Mouse (Mus musculus) kidney, postnatal 14 days (tissue): ENCODE results near the gene Nexn.

Experiments used
- DNase-seq: peaks from one replicate; pipeline ENCODE4 v3.0.0; 2022; ENCODE audit warnings: mixed read lengths

Nexn gene

GRCm38 (mm10) chr3:152277912-152278311 lies 11.8 kb upstream of the Nexn start:
- no peak for DNase-seq

GRCm38 (mm10) chr3:152276935-152277334 lies 10.8 kb upstream of the Nexn start:
- no peak for DNase-seq

GRCm38 (mm10) chr3:152275008-152275407 lies 8.9 kb upstream of the Nexn start:
- no peak for DNase-seq

GRCm38 (mm10) chr3:152272974-152273685 lies 7.0 kb upstream of the Nexn start:
- DNase-seq, result no peak

GRCm38 (mm10) chr3:152271876-152272275 lies 5.7 kb upstream of the Nexn start:
- no peak for DNase-seq

GRCm38 (mm10) chr3:152271071-152271710 lies 5.0 kb upstream of the Nexn start:
- DNase-seq, result no peak

GRCm38 (mm10) chr3:152268099-152268498 lies 1.9 kb upstream of the Nexn start:
- DNase-seq, result no peak

GRCm38 (mm10) chr3:152265351-152266035 lies 657 bp downstream of the Nexn start:
- peak; percentile 87 for DNase-seq

GRCm38 (mm10) chr3:152264830-152265229 lies 1.3 kb downstream of the Nexn start:
- DNase-seq, result no peak

GRCm38 (mm10) chr3:152264374-152264773 lies 1.8 kb downstream of the Nexn start:
- no peak for DNase-seq

- peak; percentile 43 for DNase-seq
Observed at GRCm38 (mm10) chr3:152261948-152262347, 4.2 kb downstream of the Nexn start.

- no peak for DNase-seq
Observed at GRCm38 (mm10) chr3:152261436-152261835, 4.7 kb downstream of the Nexn start.

- DNase-seq, result no peak
Observed at GRCm38 (mm10) chr3:152260362-152260761, 5.8 kb downstream of the Nexn start.

GRCm38 (mm10) chr3:152259409-152259808 lies 6.7 kb downstream of the Nexn start:
- peak; percentile 85 for DNase-seq

- no peak for DNase-seq
Observed at GRCm38 (mm10) chr3:152257528-152257927, 8.6 kb downstream of the Nexn start.

GRCm38 (mm10) chr3:152250487-152250886 lies 15.7 kb downstream of the Nexn start:
- DNase-seq, result no peak

- DNase-seq, result no peak
Observed at GRCm38 (mm10) chr3:152247708-152248107, 18.4 kb downstream of the Nexn start.

GRCm38 (mm10) chr3:152245273-152245910 lies 20.8 kb downstream of the Nexn start:
- DNase-seq, result no peak

GRCm38 (mm10) chr3:152243304-152243703 lies 22.8 kb downstream of the Nexn start:
- DNase-seq, result no peak

- DNase-seq, result no peak
Observed at GRCm38 (mm10) chr3:152241098-152241497, 25.1 kb downstream of the Nexn start.

- DNase-seq, result no peak
Observed at GRCm38 (mm10) chr3:152239592-152239991, 26.6 kb downstream of the Nexn start.

GRCm38 (mm10) chr3:152238836-152239235 lies 27.3 kb downstream of the Nexn start:
- peak; percentile 48 for DNase-seq

GRCm38 (mm10) chr3:152235805-152236204 lies 30.3 kb downstream of the Nexn start:
- no peak for DNase-seq
